Mouse (Mus musculus) hindlimb bud, embryonic 11.5 days (tissue): ENCODE data around the gene Acaa1b.

Experiments used
- DNase-seq: peaks from one replicate; pipeline ENCODE4 v3.0.0-alpha.2; 2012; ENCODE audit warnings: low read depth, low spot score; ENCODE audit errors: extremely low spot score

Gene Acaa1b

DNA sequence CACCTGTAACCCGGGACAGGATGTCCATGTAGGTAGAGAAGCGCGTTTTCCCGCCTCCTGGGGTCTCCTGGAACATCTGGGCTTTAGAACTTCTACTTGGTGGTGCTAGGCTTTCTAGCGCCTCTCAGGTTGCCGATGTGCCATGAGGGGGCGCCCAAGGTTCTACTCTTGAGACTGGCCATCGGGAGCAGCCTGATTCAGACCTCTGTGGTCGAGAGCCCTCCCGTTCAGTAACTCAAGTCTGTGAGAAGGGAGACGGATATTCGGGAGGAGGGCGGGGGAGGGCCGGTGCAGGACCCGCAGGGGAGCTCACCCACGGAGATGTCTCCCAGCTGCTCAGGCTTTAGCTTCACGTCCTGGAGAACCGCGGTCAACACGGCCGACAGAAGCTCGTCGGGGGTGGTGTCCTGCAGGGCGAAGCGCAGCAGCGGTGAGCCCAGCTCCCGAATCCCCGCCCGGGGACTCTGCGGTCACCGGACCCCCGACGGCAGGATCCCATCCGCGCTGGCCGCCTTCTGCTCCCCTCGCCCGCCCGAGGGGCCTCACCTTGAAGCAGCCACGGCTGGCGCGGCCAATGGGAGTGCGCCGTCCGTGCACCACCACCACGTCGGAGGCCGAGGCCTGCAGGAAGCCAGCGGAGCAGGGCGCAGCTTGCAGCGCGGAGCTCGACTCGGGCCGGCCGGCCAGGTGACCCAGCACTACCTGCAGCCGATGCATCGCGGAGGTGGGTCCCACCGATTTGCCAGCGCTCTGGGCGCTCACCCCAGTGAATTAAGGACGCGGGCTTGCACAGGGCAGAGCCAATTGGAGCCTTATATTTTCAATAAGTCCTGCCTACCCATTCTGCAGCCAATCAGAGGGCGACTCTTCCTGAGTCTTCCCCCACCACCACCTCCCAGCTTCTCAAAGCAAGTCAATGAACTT is at the start of gene Acaa1b:
TSS of gene Acaa1b (minus strand) at position 816 of the 924 bp plus-strand sequence.
- DNase-seq = peak; percentile 39

DNA sequence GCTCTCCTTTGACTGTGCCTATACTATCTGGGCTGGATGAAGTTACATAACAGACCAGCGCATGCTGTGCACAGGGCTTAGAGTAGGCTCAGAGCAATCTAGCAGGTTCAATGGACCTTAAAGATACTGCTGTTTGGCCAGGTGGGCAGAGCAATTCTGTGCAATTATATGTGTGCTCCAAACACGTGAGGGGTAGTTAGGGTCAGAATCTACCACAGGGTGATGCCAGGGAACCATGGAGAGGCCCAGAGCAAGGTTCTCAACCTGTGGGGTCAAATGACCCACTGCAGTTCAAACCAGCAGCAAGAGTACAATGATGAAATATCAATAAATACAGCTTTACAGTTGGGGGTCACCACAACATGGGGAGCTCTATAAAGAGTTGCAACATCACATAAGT is 49.8 kb upstream of the Acaa1b start:
- DNase-seq = no peak

DNA sequence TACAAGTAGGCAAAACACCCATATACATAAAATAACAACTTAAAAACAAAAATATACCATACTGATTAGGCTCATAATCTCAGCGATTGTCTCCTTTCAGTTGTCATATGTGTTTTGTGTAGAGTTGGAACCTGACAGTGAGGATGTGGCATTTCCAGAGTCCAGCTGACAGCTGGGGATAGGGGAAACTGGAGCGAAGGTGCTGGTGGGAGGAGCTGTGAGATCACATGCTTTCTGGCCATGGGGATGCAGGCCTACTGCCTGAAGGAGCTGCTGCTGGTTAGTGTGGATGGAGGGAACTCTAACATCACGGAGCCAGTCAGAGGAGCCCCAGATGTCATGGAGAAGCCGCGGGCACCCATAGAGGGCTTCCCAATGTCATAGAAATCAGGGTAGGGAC is 48.9 kb upstream of the Acaa1b start:
- DNase-seq = no peak

DNA sequence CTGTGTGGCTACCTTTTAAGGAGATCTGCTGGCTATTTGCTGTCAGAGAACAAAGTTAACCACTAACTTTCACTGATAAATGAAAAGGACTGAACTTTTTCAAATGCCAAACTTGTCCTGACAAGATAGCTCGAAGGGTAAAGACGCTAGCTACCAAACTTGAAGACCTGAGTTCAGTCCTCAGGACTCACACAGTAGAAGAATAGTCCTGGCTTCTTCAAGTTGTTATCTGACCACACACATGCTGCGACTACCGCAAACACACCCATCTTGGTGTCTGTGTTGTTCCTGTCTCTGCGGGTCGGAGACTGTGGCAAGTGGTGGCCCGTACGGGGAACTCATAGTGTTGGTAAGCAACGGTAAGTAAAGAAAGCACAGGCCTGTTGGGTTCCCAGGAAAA is 46.7 kb upstream of the Acaa1b start:
- no peak for DNase-seq

DNA sequence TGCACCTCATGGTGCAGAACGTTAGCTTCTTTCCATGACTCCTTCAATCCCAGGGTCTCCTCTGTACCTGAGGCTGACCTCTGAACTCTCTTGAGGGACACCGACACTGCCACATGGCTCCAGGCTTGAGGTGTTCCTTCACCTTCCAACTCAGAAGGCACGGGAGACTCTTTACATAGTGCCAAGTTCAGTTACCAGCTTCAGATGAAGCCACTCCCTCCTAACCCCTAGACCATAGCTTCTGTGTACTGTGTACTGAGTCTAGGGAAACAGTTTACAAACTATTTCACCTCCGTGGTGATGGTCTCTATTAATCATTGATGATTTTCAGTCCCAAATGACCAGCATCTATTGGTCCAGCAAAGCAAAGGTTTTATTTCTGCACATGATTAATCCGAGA is 44.8 kb upstream of the Acaa1b start:
- no peak for DNase-seq

DNA sequence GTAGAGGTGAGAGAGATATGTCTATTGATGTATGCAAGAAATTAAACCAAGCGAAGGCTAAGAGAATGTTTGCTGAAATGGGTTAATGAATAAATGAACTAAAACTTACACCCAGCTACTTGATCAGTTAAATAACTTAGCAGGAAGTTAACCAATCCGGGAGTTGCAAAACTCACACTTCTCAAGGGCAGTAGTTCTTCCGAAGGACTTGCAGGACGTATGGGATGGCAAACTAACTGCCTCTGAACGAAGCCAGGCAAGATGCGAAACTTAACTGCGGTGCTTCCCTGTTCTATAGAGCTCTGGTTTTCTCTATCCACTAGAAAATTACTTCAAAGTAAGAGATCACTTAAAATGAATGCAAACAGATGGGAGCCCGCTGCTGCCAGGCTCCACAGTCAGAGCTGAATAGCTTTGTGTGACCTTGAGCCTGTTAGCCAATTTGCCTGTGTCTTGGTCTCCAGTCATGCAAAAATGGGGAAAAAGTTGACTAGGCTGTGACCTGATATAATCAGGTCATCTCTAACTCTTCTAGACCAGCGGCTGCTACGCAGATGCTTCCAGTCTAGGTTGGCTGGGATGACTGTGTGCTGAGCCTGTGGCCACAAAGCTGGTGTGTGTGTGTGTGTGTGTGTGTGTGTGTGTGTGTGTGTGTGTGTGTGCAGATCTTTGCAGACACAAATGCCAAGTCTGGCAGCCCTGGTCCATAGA is 42.4 kb upstream of the Acaa1b start:
- no peak for DNase-seq

DNA sequence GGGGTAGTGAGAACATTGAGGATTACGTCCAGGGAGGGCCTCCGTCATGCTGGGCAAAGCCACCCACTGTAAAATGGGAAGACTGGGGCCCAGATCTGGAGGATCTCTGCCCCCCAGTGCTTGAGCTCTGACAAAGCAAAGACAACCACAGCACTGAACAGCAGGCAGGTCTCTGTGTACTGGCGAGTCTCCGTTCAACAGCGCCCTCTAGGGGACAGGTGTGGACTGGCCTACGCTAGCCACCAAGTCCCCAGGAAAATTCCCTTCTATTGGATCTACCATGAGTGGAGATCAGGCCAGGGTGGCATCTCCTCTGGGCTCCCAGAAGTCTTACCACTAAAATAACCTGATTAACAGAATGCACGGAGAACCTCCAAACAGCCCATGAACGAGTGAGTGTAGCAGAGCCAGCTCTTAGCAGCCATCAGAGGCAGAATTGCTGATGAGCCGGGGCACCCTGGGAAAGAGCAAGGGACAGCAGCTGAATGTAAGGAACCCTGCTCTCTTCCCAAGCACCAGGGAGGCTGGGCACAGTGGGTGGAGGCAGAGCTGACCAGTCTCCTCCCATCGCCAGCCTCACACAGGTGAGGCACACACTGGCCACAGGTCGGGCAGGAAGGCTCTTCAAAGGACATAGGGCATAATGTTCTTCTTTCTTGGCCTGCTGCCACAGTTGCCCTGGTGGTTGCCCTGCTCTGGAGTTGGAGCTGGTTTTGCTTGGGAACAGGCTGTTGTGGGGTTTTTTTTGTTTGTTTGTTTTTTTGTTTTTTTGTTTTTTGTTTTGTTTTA is 35.5 kb upstream of the Acaa1b start:
- DNase-seq = peak; percentile 2

DNA sequence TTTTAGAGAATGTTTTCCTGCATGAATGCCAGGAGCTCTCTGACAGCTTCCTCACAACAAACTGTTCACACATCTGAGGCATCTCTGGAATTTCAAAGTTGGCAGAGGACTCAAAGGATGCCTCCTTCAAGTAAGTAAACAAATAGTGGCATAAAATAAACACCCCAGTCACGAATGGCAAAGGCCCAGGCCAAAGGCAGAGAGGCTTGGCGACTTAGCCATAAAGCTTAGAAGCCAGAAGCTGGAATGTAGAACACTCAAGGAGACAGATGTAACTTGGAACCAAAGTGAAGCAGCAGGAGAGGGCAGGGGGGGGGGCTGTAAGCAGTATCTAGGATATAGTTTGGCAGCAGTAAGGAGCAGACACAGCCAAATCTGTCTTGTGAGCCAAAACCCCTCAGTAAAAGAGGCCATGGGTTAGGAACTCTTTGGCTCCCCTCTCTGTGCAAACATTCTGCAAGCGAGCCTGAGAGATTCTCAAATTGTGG is 24.4 kb upstream of the Acaa1b start:
- DNase-seq = no peak

DNA sequence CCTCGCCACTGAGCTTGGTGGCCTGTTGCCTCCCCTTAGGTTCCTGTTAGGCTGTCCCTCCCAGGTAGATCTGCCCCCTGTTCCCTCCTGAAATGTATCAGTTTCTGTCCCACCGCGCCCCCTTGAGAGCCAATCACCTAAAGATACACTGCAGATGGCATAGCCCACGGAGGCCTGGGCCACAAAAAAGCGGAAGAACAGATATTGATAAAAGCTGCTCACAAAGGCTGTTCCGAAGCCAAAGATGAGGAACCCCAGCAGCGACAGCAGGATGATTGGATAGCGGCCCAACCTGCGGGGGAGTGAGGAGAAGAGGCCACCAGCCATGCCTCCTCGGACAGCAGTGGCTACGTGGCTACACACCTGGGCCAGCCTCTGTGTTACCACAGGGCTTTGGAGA is 22.4 kb upstream of the Acaa1b start:
- DNase-seq = no peak

DNA sequence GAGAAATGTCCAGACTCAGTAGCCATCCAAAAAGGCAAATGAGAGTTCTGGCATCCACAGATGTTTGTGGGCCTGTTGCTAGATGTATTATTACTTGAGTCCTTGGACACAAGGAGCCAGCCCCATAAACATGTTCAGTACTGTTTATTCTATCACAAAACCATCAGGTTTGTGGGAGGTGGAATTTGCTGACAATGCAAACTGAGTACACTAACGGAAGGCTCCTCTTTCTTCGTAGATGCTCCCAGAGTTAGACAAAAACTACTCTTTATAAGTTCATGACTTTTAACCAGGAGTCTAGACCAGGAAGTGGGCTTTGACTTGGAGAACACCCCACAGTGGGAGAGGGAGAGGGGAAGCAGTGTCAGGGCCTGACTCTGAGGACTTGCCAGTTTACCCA is 10.7 kb upstream of the Acaa1b start:
- DNase-seq = no peak

DNA sequence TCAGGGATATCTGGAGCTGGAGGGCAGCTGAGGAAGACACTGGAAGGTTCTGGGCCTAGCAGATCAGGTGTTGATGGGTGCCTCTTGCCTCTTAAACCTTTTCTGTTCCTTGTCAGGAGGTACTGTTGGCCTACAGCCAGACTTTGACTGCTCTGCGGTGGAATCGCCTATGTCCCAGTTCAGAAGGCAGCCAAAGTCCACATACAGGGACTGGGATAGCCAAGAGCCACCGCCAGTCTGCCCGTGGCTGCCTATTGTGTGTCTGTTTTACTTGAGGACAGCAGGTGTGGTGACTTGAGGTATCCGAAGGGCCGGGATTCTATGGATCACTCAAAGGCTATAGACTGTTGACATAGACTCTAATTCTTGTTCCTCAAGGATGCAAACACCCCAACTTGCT is 8.7 kb upstream of the Acaa1b start:
- no peak for DNase-seq

DNA sequence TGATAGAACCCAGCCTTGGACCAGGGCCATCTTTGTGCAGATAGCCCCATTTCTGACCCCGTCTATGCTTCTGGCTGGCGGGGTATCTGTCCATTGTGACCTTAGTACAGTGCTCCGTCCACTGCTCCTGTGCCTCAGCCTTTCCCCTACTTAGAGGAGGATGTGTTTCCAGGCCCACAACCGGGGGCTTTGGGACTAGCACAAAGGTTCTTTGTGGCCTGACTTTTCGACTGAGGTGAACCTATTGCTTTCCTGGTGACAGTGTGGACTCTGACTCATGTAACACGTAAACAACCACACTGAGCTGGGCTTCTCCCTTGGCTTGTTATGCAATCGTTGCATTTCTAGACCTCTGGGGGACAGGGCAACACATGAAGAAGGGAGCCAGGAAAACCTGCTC is 7.8 kb upstream of the Acaa1b start:
- no peak for DNase-seq

DNA sequence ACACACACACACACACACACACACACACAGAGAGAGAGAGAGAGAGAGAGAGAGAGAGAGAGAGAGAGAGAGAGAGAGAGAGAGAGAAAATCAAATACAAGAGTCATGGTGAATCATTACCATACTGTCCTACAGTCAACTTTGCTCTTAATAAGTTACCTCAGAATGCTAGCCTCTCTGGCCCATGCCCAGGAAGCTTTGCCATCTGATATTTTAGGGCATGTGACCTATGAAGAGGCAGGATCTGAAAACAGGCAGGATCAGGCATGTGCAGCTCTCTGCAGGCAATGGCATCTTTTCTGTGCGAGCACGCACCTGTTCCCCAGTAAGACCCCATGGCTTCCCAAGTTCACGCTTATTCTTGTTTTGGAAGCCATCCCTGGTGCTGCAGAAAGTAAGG is 3.8 kb upstream of the Acaa1b start:
- no peak for DNase-seq

DNA sequence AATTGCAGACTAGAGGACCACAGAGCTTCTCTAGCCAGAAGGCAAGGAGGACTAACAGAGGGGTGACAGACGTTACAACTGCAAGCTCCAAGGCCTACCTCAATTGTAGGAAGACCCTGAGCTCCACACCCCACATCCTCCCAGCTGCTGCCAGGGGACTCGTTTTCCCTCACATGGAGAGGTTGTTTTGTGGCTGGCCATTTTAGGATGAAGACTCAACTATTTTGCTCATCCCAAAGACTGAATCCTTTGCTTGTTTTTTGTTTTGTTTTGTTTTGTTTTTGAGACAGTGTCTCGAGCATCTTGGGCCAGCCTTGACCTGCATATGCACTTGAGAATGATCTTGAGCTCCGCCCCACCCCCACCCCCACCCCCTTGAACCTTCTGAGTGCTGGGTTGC is 2.0 kb upstream of the Acaa1b start, which contains the start of gene Gm47289:
TSS of gene Gm47289 (plus strand) at position 301 of the 400 bp plus-strand sequence.
- DNase-seq = no peak

DNA sequence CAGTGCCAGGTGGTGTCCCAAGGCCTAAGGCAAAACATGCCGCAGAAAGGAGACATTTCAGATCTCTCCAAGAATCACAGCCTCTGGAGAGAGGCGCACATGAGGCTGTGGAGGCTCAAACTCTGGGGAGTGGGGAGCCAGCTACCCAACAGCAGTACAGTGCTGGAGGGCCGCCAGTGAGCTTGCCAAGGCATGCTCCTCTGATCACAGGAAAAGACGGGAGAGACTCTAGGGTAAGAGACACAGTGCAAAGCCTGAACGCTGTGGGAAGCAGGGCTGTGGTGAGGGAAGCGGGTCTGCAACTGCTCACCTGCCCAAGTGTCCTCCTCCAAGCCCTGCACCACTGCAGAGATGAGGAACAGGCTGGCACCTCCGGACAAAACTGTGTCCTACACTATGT is 1.1 kb downstream of the Acaa1b start:
- no peak for DNase-seq

DNA sequence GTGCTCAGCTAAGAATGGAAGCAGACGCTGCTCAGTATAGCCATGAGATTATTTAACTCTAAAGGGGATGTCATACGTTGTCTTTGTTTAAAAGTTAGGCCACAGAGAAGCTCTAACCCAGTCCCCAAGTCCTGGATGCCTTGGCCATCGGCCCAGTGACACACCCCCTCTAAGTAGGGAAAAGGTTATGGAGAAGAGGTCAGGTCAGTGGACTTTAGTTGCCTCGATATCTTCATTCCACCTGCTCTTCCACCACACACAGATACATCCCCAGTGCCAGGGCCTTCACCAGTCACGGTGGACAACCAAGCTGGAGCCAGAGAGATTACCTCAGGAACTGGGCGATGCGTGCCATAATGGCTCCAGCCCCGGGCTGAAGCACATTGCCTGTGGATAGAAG is 1.5 kb downstream of the Acaa1b start:
- DNase-seq = no peak

DNA sequence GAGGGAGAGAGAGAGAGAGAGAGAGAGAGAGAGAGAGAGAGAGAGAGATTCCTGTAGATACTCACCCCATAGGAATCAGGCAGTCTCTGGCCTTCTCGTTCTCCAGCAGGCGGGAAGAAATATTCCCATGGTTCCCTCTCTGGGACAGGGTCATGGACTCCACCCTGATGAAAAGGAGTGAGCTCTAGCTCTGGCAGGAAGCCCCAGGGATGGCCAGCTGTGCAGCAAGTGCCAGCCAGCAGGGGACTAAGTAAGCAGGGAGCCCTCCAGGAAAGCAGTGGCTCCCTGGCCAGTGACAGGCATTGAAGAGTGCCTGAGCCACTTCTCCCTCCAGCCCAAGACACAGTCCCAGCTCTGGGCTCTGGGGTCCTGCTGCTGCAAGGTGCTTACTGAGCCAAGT is 5.1 kb downstream of the Acaa1b start:
- DNase-seq = no peak

DNA sequence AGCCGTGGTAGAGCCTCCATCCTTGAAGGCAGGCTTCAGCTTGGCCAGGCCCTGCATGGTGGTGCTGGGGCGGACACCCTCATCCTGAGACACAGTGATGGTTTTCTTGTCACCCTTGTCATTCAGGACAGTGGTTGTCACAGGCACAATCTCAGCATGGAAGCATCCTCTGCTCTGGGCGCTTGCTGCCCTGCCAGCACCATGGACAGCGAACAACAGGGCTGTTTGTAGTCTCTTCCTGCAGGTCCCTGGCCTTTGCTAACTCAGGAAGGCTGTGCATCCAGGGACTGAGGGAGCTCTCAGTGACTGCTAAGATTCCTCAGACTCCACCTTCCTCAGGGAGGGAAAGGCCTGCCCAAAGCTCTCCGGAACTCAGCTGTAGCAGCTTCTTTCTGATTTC is 7.3 kb downstream of the Acaa1b start:
- peak; percentile 28 for DNase-seq

DNA sequence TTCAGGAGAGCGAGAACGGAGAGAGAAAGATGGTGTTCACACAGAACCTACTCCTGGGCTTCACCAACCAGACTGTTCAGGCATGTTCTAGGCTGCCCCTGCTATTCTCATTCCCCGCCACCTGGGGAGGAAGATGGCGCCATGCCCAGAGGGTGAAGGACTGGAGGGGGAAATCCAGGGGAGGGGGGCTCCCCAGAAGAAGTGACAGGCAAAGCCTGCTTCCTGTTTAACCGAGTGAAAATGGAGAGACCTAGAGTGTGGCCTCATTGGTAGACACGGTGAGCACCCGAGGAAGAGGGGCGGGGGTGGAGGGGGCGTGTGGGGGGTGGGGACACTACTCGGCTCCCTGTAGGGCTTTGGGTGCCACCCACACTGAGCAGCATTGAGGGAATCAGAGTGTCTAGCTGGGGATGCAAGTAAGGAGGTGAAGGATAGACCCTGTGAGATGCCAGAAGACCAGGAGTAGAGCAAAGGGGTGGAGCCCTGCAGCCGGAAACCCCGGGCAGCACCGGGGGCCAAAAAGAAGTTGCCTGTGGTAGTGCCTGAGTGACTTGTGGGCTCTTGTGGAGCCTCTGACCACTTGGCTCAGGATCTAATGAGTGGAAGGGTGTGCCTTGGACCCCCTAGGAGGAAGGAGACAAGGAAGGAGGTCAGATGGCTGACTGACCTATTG is 10.7 kb downstream of the Acaa1b start:
- DNase-seq = no peak

DNA sequence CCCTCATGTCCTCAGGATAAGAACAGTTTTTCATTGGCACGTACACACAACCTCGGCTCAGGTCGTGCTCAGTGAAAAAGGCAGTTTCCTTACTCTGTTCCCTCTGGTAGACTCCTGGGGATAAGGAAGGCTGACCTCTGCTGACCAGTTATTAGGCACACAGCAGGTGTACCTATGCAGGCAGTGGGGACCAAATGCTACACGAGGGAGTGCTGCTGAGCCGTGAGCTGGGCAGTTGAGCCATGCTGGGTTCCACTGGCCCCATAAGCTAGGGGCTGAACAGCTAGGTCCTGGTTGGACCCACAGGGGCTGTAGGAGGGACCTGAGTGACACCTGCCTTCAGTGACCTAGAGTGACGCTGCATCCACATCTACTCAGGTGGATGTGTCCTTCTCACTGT is 11.3 kb downstream of the Acaa1b start:
- no peak for DNase-seq

DNA sequence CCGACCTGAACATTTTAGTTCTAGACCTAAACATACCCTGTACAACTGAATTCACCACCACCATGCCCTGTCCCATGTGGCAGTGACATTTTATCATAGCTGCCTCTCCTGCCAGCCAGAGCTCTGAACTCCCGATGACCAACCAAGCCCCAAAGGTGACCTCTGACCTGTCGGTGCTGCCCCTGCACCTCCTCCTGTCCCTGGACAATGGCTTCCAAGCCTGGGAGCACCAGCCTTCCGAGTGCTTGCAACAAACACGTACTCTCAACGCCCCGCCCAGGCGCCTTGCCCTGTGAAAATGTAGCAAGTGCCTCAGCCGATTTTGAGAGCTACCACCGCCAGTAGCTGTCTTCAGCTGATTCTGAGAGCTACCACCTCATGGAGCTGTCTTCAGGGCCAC is 11.8 kb downstream of the Acaa1b start:
- DNase-seq = no peak
